Mouse (Mus musculus) brain, embryonic 14.5 days (tissue): ENCODE data around the gene Caap1. TPM values are rescaled to one million over a fixed set of nuclear protein-coding genes. Genes with fewer than 3 reads are reported as not detected.

Experiments used
- DNase-seq: peaks from one replicate; pipeline ENCODE4 v3.0.0-alpha.2; 2011; ENCODE audit warnings: low read depth
- CTCF ChIP-seq: fragments of 200-500 bp; IDR thresholded peaks from 2 replicates; pipeline ENCODE4 v1.5.1; 2012; ENCODE audit warnings: inconsistent platforms, mild to moderate bottlenecking, moderate library complexity, borderline replicate concordance; ENCODE audit not compliant: insufficient read depth, insufficient read length; ENCODE audit errors: extremely low read depth
- POLR2A ChIP-seq: fragments of 200-500 bp; IDR thresholded peaks from 2 replicates; pipeline ENCODE4 v1.6.1; 2012; ENCODE audit warnings: mild to moderate bottlenecking, inconsistent platforms, borderline replicate concordance; ENCODE audit not compliant: poor library complexity, insufficient read depth, insufficient read length, severe bottlenecking; ENCODE audit errors: extremely low read depth
- polyA plus RNA-seq: library from polyadenylated mRNA; depleted of rRNA; stranded (reverse); fragments of >200 nt; gene quantifications from 2 replicates; pipeline ENCODE4 v1.2.3, GENCODE M21; 2012; rRNA removed

The Caap1 gene
- 14.7 and 15.0 TPM in 2 replicates for polyA plus RNA-seq

GRCm38 (mm10) chr4:94556265-94557054, at the start of gene Caap1, which contains the start of gene Gm10306:
Caap1 (minus strand) TSS chr4:94556796.
Gm10306 (plus strand) TSS chr4:94556546.
- DNase-seq, result peak; percentile 98
- peak; percentile 82; the same call in 1 of the 2 replicates for TF ChIP-seq POLR2A
- TF ChIP-seq CTCF, result no peak

- TF ChIP-seq CTCF, result no peak
- TF ChIP-seq POLR2A, result no peak
- DNase-seq, result no peak
Measured at GRCm38 (mm10) chr4:94605591-94605990, 49.0 kb upstream of the Caap1 start.

- DNase-seq, result no peak
- TF ChIP-seq POLR2A (no peak), CTCF (no peak)
Measured at GRCm38 (mm10) chr4:94604452-94605019, 47.9 kb upstream of the Caap1 start.

- peak; percentile 98 for DNase-seq
- TF ChIP-seq CTCF (no peak), POLR2A (peak; percentile 89)
Measured at GRCm38 (mm10) chr4:94603031-94603629, 46.5 kb upstream of the Caap1 start, which contains the start of gene Plaa. Plaa (minus strand) TSS chr4:94603244.

GRCm38 (mm10) chr4:94602496-94603030, 46.0 kb upstream of the Caap1 start:
- TF ChIP-seq POLR2A (no peak), CTCF (no peak)
- no peak for DNase-seq

- DNase-seq, result no peak
Measured at GRCm38 (mm10) chr4:94601395-94601794, 44.8 kb upstream of the Caap1 start.

GRCm38 (mm10) chr4:94592709-94593108, 36.1 kb upstream of the Caap1 start:
- TF ChIP-seq POLR2A, result no peak
- TF ChIP-seq CTCF, result no peak
- DNase-seq, result no peak

More at GRCm38 (mm10) chr4:94601395-94601794, 44.8 kb upstream of the Caap1 start:
- TF ChIP-seq CTCF (no peak), POLR2A (no peak)

GRCm38 (mm10) chr4:94591765-94592381, 35.3 kb upstream of the Caap1 start:
- DNase-seq, result no peak
- TF ChIP-seq CTCF, result no peak
- no peak for TF ChIP-seq POLR2A

- DNase-seq, result no peak
Measured at GRCm38 (mm10) chr4:94572677-94573076, 16.1 kb upstream of the Caap1 start.

GRCm38 (mm10) chr4:94564297-94564696, 7.7 kb upstream of the Caap1 start:
- no peak for DNase-seq
- TF ChIP-seq POLR2A (no peak), CTCF (no peak)

More at GRCm38 (mm10) chr4:94572677-94573076, 16.1 kb upstream of the Caap1 start:
- TF ChIP-seq CTCF (no peak), POLR2A (no peak)

- TF ChIP-seq CTCF (no peak), POLR2A (no peak)
- no peak for DNase-seq
Measured at GRCm38 (mm10) chr4:94561954-94562648, 5.5 kb upstream of the Caap1 start.
